Mouse (Mus musculus): ENCODE results near the gene Flrt2. TPM values are rescaled to one million over a fixed set of nuclear protein-coding genes. Genes with fewer than 3 reads are reported as not detected.

The Flrt2 gene
- polyA plus RNA-seq, 1 experiment from 2014 or later = 25.3 TPM

- peak overlapping the region; percentile 86 for H3K4me2 ChIP-seq
- WGBS = under 1% methylated on average over 68 of the region's 68 CpGs
- peak overlapping the region; percentile 88 for H3K27ac ChIP-seq
- H3K9me3 ChIP-seq (replicated peaks) = no peaks in the 10 kb centered on the region
- H3K9ac ChIP-seq = peak overlapping the region; percentile 87
- peak; percentile 92 for ATAC-seq
- no peaks in the 10 kb centered on the region for H3K36me3 ChIP-seq (ENCODE audit: poor library complexity, severe bottlenecking)
- peaks cover 15% of the 10 kb centered on the region for H3K27me3 ChIP-seq
- H3K4me3 ChIP-seq = peak overlapping the region; percentile 79
- H3K4me1 ChIP-seq = peaks cover 58% of the 10 kb centered on the region
Measured at GRCm38 (mm10) chr12:95694991-95695833, 3.2 kb downstream of the Flrt2 start.

DNA sequence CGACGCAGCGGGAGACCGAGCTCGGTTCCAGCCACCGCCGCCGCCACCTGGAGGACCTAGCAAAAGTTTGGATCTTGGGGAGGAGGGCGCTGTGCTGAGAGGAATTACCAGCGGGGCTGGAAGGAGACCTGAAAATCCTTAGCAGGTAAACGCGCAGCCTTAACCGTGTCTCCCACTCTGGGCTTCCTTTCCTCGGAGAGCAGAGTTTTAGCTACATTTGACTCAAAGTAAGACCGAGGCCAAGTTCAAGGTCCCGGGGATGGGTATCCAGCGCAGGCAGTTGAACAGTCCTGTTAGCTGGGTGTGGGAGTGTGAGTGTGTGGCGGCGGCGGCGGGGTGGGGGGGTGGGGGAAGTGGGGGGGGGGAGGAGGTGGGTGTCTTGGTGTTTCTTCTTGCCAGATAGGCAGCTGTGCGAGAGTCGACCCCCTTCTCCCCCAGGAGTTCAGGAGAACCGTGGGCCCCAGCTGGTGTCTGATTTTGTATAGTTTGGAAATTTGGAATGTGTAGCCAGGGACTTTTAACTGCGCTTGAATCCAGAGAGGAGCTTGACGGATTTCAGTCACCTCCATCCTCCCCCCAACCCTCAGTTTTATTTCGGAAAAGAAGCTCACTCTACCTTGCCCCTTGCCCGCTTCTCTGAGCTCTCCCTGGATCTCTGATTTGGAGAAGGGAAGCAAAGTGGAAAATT lies 4.0 kb downstream of the Flrt2 start:
- WGBS = 2% methylated on average over 23 of the region's 28 CpGs

GRCm38 (mm10) chr12:95696522-95697025 lies 4.5 kb downstream of the Flrt2 start:
- H3K4me2 ChIP-seq = peak overlapping the region; percentile 86

More for the DNA sequence above, 4.0 kb downstream of the Flrt2 start:
- H3K36me3 ChIP-seq (ENCODE audit: poor library complexity, severe bottlenecking) = 0 out of 2 replicates have a peak, but pooled peaks cover 2% of the 10 kb centered on the region
- peaks cover 58% of the 10 kb centered on the region for H3K4me1 ChIP-seq
- peak overlapping the region; percentile 87 for H3K9ac ChIP-seq
- no peaks in the 10 kb centered on the region for H3K9me3 ChIP-seq (replicated peaks)
- H3K4me2 ChIP-seq = peak overlapping the region; percentile 86
- peak overlapping the region; percentile 88 for H3K27ac ChIP-seq
- H3K4me3 ChIP-seq = peak overlapping the region; percentile 79
- ATAC-seq = 0 out of 2 replicates have a peak, but pooled peaks have one; percentile 4
- peaks cover 15% of the 10 kb centered on the region for H3K27me3 ChIP-seq

DNA sequence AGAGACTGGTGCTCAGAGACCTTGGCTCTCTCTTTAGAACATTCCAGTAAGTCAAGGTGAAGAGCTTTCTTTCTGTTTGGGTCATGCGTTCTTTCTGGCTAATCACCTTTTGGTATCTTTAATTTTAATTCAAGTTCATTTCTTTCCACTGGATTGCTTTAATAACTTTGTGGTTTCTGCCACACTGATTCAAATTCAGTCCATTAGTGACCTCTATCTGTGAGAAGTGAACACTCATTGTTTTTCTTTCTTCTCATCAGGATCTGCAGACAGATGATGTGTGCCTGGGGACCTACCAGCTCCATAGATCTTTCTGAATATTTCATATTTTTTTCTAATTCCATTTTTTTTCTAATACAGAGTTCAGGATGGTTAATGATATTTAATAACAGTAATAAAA lies 6.5 kb downstream of the Flrt2 start:
- Histone ChIP-seq H3K27ac (no peak overlapping the region), H3K36me3 (ENCODE audit: poor library complexity, severe bottlenecking) (0 out of 2 replicates have a peak, but pooled peaks cover 2% of the 10 kb centered on the region), H3K9me3 (replicated peaks) (no peaks in the 10 kb centered on the region), H3K27me3 (peaks cover 1% of the 10 kb centered on the region; the same call in 1 of the 2 replicates), H3K4me2 (peak overlapping the region; percentile 86), H3K4me3 (peak overlapping the region; percentile 79), H3K9ac (0 out of 2 replicates have a peak overlapping the region, but pooled peaks have one; percentile 87), H3K4me1 (peaks cover 34% of the 10 kb centered on the region)
- WGBS = 67% methylated on average over 1 of the region's 1 CpGs
- ATAC-seq = no peak

More at GRCm38 (mm10) chr12:95696522-95697025, 4.5 kb downstream of the Flrt2 start:
- Histone ChIP-seq H3K36me3 (ENCODE audit: poor library complexity, severe bottlenecking) (0 out of 2 replicates have a peak, but pooled peaks cover 2% of the 10 kb centered on the region), H3K4me1 (peaks cover 52% of the 10 kb centered on the region), H3K9ac (peak overlapping the region; percentile 87), H3K27ac (peak overlapping the region; percentile 55), H3K27me3 (peaks cover 15% of the 10 kb centered on the region), H3K9me3 (replicated peaks) (no peaks in the 10 kb centered on the region), H3K4me3 (peak overlapping the region; percentile 79)
- no peak for ATAC-seq
- WGBS = 12% methylated on average over 6 of the region's 6 CpGs

- Histone ChIP-seq H3K9me3 (replicated peaks) (no peaks in the 10 kb centered on the region), H3K4me2 (no peak overlapping the region), H3K4me1 (peaks cover 24% of the 10 kb centered on the region), H3K9ac (no peak overlapping the region), H3K36me3 (ENCODE audit: poor library complexity, severe bottlenecking) (0 out of 2 replicates have a peak, but pooled peaks cover 2% of the 10 kb centered on the region), H3K27me3 (no peaks in the 10 kb centered on the region), H3K4me3 (no peak overlapping the region), H3K27ac (no peak overlapping the region)
- no peak for ATAC-seq
- WGBS = 84% methylated on average over 2 of the region's 2 CpGs
Measured at GRCm38 (mm10) chr12:95700746-95701145, 8.7 kb downstream of the Flrt2 start.

- no peak for ATAC-seq
- Histone ChIP-seq H3K36me3 (ENCODE audit: poor library complexity, severe bottlenecking) (0 out of 2 replicates have a peak, but pooled peaks cover 2% of the 10 kb centered on the region), H3K27ac (no peak overlapping the region), H3K9ac (no peak overlapping the region), H3K27me3 (no peaks in the 10 kb centered on the region), H3K4me1 (peaks cover 22% of the 10 kb centered on the region), H3K4me3 (no peak overlapping the region), H3K9me3 (replicated peaks) (no peaks in the 10 kb centered on the region), H3K4me2 (no peak overlapping the region)
Measured at GRCm38 (mm10) chr12:95701580-95701979, 9.6 kb downstream of the Flrt2 start.

DNA sequence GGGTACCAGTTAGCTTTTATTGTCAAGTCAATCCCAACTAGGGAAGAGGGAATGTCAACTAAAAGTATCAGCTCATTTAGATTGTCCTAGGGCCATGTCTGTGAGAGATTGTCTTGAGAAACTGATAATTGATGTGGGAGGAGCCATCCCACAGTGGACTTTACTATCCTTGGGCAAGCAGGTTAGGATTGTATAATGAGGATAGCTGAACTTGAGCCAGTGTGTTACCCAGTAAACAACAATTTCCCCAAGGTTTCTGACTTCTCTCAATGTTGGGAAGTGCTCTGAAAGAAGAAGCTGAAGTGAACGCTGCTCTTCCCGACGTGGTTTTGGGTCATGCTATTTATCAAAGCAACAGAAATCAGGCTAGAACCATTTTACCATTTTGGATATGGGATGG lies 13.0 kb downstream of the Flrt2 start:
- Histone ChIP-seq H3K27me3 (no peaks in the 10 kb centered on the region), H3K4me3 (no peak overlapping the region), H3K36me3 (ENCODE audit: poor library complexity, severe bottlenecking) (0 out of 2 replicates have a peak, but pooled peaks cover 2% of the 10 kb centered on the region), H3K4me1 (no peaks in the 10 kb centered on the region), H3K4me2 (no peak overlapping the region), H3K9me3 (replicated peaks) (no peaks in the 10 kb centered on the region), H3K27ac (no peak overlapping the region), H3K9ac (no peak overlapping the region)
- no peak for ATAC-seq
- 98% methylated on average over 3 of the region's 3 CpGs for WGBS

DNA sequence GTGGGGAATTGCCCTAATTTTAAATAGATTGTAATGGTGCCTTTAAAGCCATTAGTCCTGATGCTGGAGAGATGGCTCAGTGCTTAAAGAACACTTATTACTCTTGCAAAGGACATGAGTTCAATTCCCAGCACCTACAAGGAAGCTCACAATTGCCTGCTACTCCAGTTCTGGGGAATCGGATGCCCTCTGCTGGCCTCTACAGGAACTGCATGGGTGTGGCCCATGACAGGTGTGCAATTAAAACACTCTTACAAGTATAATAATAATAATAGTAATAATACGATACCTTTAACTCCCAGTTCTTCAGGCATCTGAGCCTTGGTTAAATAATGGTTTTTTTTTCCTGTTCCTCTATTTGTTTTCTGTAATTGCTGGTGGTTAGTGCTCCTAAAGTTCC lies 31.2 kb downstream of the Flrt2 start:
- no peak overlapping the region for H3K27ac ChIP-seq
- no peak overlapping the region for H3K9ac ChIP-seq
- H3K27me3 ChIP-seq = no peaks in the 10 kb centered on the region
- no peaks in the 10 kb centered on the region for H3K4me1 ChIP-seq
- H3K4me3 ChIP-seq = no peak overlapping the region
- no peaks in the 10 kb centered on the region for H3K36me3 ChIP-seq (ENCODE audit: poor library complexity, severe bottlenecking)
- no peaks in the 10 kb centered on the region for H3K9me3 ChIP-seq (replicated peaks)
- ATAC-seq = no peak
- WGBS = 98% methylated on average over 2 of the region's 2 CpGs
- H3K4me2 ChIP-seq = no peak overlapping the region

DNA sequence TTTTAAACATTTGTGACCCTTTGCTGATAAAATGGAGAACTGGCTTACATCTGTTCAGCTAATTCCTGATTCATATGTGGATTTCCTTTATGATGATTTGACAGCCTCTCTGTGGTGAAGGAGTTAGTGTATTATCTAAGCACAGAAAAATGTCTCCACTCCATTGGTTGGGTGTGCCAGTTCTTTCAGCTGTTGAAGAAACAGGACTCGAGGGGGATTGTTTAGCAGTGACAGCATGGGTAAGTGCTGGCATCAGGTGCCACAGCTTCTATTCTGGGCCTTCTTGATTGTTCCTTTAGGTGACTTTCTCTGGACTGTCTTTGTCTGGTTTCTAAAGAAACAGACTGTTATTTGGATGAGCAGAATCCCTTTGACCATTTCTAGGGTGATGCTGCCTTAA lies 42.0 kb downstream of the Flrt2 start:
- ATAC-seq = no peak
- no peak overlapping the region for H3K9ac ChIP-seq
- H3K4me3 ChIP-seq = no peak overlapping the region
- no peaks in the 10 kb centered on the region for H3K9me3 ChIP-seq (replicated peaks)
- 55% methylated on average over 1 of the region's 1 CpGs for WGBS
- H3K36me3 ChIP-seq (ENCODE audit: poor library complexity, severe bottlenecking) = no peaks in the 10 kb centered on the region
- peaks cover 22% of the 10 kb centered on the region for H3K4me1 ChIP-seq
- H3K27me3 ChIP-seq = no peaks in the 10 kb centered on the region
- H3K27ac ChIP-seq = no peak overlapping the region
- no peak overlapping the region for H3K4me2 ChIP-seq

DNA sequence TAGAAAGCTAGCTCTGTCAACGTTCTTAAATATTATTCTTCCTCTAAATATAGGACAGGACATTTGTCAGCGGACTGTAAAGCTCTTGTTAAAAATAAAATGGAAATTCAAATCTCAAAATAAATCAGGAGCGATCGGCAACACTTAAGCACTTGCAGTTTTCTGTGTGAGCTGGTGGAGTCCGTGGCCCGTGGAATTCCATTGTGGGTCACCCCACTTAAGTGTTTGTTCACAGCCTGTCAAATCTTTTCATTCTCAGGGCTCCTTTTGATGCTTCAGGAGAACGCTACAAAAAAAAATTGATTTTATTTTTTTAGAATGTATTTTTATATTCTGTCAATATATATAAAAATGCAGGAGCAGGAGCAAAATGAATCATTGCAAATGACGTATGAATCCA lies 45.5 kb downstream of the Flrt2 start:
- Histone ChIP-seq H3K4me1 (peaks cover 22% of the 10 kb centered on the region), H3K9ac (no peak overlapping the region), H3K4me3 (no peak overlapping the region), H3K9me3 (replicated peaks) (no peaks in the 10 kb centered on the region), H3K27ac (no peak overlapping the region), H3K4me2 (no peak overlapping the region), H3K27me3 (no peaks in the 10 kb centered on the region), H3K36me3 (ENCODE audit: poor library complexity, severe bottlenecking) (no peaks in the 10 kb centered on the region)
- no peak for ATAC-seq
- 68% methylated on average over 8 of the region's 8 CpGs for WGBS

GRCm38 (mm10) chr12:95738031-95738430 lies 46.0 kb downstream of the Flrt2 start:
- peaks cover 22% of the 10 kb centered on the region for H3K4me1 ChIP-seq
- no peak overlapping the region for H3K4me2 ChIP-seq
- H3K9me3 ChIP-seq (replicated peaks) = no peaks in the 10 kb centered on the region
- no peaks in the 10 kb centered on the region for H3K36me3 ChIP-seq (ENCODE audit: poor library complexity, severe bottlenecking)
- H3K9ac ChIP-seq = no peak overlapping the region
- 69% methylated on average over 5 of the region's 5 CpGs for WGBS
- no peak for ATAC-seq
- no peak overlapping the region for H3K4me3 ChIP-seq
- no peak overlapping the region for H3K27ac ChIP-seq
- no peaks in the 10 kb centered on the region for H3K27me3 ChIP-seq
